Mouse (Mus musculus) hindbrain, embryonic 10.5 days (tissue): ENCODE measurements around the gene Apeh. TPM values are rescaled to one million over a fixed set of nuclear protein-coding genes. Genes with fewer than 3 reads are reported as not detected.

Experiments
- DNase-seq: peaks from one replicate; pipeline ENCODE4 v3.0.0-alpha.2; 2017; ENCODE audit warnings: low spot score
- H3K27ac ChIP-seq: fragments of 300-500 bp; sonication (generic); 2 replicates; pipeline ENCODE4 v1.5.1; 2016; ENCODE audit warnings: mild to moderate bottlenecking, moderate library complexity
- H3K27me3 ChIP-seq: fragments of 300-500 bp; sonication (generic); 2 replicates; pipeline ENCODE4 v1.6.1; 2016; ENCODE audit warnings: mild to moderate bottlenecking; ENCODE audit not compliant: poor library complexity, insufficient read depth, severe bottlenecking
- H3K36me3 ChIP-seq: fragments of 300-500 bp; sonication (generic); 2 replicates; pipeline ENCODE4 v1.6.1; 2016; ENCODE audit warnings: mild to moderate bottlenecking, moderate library complexity
- H3K4me1 ChIP-seq: fragments of 300-500 bp; sonication (generic); replicated peaks from 2 replicates; pipeline ENCODE4 v1.6.1; 2016; ENCODE audit warnings: mild to moderate bottlenecking
- H3K4me3 ChIP-seq: fragments of 300-500 bp; sonication (generic); 2 replicates; pipeline ENCODE4 v1.5.1; 2016; ENCODE audit warnings: mild to moderate bottlenecking, moderate library complexity
- H3K9me3 ChIP-seq: fragments of 300-500 bp; sonication (generic); 2 replicates; pipeline ENCODE4 v1.6.1; 2016; ENCODE audit warnings: mild to moderate bottlenecking, moderate library complexity
- WGBS: fragments of 180-500 bp; shearing (Covaris S2); methylation state at CpG from one replicate; pipeline ENCODE4 v1.1.7; 2016; 5-methylcytosine and 5-hydroxymethylcytosine counted together
- polyA plus RNA-seq: library from polyadenylated mRNA; unstranded; fragments of >200 nt; fragmentation: Nextera tagmentation; extraction: Ambion mirVana; gene quantifications from 2 replicates; pipeline ENCODE4 v1.2.1, GENCODE M21; 2016

Apeh gene
- polyA plus RNA-seq, 1 experiment from 2014 or later, result 83.8 TPM

DNA sequence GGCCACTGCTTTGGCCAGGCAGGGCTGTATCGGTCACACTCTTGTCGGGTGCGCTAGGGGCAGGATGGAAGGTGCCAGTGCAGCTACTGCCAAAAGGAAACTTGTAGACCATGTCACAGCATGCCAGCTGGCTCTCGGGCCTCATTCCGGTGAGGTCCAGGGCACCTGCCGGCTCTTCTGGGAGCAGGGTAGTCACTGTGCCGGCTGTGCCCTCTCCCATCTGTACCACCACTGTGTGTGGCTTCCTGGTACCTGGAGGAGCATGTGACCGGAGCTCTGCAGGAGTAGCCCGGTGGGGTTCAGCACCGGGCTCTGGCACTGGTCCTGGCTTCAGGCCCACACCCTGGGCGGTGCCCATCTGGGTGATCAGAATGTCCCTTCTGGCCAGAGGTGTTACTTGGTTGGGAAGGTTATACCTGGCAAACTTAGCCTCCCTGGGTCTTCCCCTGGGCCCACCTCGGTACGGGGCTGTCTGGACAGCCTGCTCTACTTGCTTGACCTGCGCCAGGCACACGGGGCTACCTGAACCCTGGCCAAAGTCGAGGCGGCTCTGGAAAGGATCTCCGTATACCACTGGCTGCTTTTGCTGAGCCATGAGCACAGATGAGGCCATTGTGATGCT, 18.4 kb upstream of the Apeh start:
- no peak for DNase-seq
- Histone ChIP-seq H3K9me3 (no peaks in the 10 kb centered on the region), H3K4me3 (no peak overlapping the region), H3K27ac (no peak overlapping the region), H3K27me3 (peaks cover 82% of the 10 kb centered on the region), H3K4me1 (peaks cover 37% of the 10 kb centered on the region), H3K36me3 (peaks cover 81% of the 10 kb centered on the region)
- WGBS, result 93% methylated on average over 18 of the region's 18 CpGs

DNA sequence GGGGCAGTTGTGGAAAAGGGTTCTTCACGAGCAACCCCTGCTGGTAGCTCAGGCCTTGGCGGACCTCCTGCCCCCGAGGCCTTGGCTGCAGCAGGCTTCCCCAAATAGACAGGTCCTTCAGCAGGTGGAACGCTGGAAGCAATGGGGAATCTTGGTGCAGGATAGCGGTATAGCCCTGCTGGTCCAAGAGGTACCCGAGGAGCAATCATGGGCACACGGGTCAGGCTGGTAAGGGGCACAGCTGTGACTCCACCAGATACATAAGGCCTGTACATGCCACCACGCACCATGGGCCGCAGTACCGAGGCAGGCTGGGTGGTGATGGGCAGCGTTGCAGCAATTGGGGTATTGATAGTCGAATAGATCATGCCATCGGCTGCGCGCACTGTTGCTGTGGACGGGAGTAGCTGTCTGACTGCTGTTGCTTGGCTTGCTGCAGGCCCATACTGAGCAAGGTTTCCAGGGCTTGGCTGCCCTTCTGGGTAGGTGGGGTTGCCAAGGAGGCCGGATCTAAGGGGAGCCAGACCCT, 17.3 kb upstream of the Apeh start:
- DNase-seq, result no peak
- H3K27me3 ChIP-seq, result peaks cover 81% of the 10 kb centered on the region
- H3K36me3 ChIP-seq, result peaks cover 85% of the 10 kb centered on the region
- peak overlapping the region; percentile 76 for H3K27ac ChIP-seq
- WGBS, result 74% methylated on average over 17 of the region's 17 CpGs
- peak overlapping the region; percentile 47 for H3K4me3 ChIP-seq
- H3K9me3 ChIP-seq, result no peaks in the 10 kb centered on the region
- H3K4me1 ChIP-seq, result peaks cover 36% of the 10 kb centered on the region

DNA sequence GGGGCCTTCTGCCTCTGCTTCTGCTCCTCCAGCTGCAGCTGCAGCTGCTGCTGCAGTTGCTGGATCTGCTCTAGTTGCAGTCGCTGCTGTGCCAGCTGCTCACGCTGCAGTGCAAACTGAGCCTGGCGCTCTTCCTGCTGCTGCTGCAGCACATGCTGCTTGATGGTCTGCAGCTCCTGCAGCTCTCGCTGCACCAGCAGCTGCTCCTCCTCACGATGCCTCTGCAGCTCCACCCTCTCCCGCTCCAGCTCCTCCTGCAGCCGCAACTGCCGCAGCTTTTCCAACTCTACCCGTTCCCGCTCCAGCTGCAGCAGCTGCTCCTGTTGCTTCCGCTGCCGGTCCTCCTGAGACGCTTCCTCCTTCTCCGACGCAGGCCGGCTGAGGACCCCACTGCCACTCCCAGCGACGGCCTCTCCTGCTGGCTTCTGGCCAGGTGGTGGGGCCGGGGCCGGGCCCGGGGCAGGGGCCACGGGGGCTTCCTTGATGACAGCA, 16.7 kb upstream of the Apeh start:
- Histone ChIP-seq H3K27me3 (peaks cover 76% of the 10 kb centered on the region), H3K4me3 (peak overlapping the region; percentile 47), H3K27ac (peak overlapping the region; percentile 76), H3K9me3 (no peaks in the 10 kb centered on the region), H3K36me3 (peaks cover 85% of the 10 kb centered on the region), H3K4me1 (peaks cover 41% of the 10 kb centered on the region)
- peak; percentile 43 for DNase-seq
- WGBS, result 13% methylated on average over 22 of the region's 22 CpGs

DNA sequence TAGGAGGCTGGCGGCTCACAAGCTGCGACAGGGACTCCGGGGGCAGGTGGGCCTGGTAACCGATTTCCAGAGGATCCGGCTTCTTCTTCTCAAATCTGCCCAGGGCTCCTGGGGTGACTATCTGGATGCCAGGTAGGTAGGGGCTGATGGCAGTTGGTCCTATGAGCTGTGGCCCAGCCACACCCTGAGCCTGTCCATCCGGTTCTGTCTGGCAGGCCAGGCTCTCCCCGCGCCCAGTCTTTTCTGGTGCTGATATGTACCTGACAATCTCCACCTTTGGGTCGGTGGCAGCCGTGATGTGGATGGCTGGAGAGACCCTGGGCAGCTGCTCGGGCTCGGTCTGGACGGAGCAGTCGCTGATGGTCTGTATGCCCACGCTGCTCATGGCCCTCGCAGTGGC, 15.8 kb upstream of the Apeh start:
- no peak for DNase-seq
- H3K4me1 ChIP-seq, result peaks cover 48% of the 10 kb centered on the region
- 0 out of 2 replicates have a peak overlapping the region, but pooled peaks have one; percentile 76 for H3K27ac ChIP-seq
- H3K4me3 ChIP-seq, result no peak overlapping the region
- peaks cover 74% of the 10 kb centered on the region for H3K27me3 ChIP-seq
- H3K9me3 ChIP-seq, result no peaks in the 10 kb centered on the region
- peaks cover 80% of the 10 kb centered on the region for H3K36me3 ChIP-seq
- 86% methylated on average over 16 of the region's 16 CpGs for WGBS

DNA sequence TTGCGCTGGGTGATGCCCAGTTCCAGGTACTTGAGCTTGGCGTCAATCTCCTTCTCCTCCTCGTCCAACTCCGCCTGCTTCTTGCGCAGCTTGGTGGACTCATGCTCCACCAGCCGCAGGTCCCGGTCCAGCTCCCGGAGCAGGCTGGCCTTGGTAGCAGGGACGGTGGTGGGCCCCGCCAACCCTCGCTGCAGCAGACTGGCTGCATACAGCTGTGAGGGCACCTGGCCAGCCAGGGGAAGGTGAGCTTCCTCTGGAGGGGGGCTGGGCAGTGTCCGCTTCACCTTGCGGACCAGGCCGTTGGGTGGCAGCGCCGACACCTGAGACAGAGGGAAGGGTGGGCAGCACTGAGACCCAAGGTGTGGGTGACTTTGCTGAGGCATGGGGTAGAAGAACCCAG, 13.5 kb upstream of the Apeh start:
- peaks cover 70% of the 10 kb centered on the region for H3K36me3 ChIP-seq
- no peak overlapping the region for H3K4me3 ChIP-seq
- WGBS, result 95% methylated on average over 16 of the region's 16 CpGs
- H3K27me3 ChIP-seq, result peaks cover 51% of the 10 kb centered on the region
- H3K4me1 ChIP-seq, result peaks cover 55% of the 10 kb centered on the region
- H3K27ac ChIP-seq, result no peak overlapping the region
- DNase-seq, result no peak
- H3K9me3 ChIP-seq, result no peaks in the 10 kb centered on the region

DNA sequence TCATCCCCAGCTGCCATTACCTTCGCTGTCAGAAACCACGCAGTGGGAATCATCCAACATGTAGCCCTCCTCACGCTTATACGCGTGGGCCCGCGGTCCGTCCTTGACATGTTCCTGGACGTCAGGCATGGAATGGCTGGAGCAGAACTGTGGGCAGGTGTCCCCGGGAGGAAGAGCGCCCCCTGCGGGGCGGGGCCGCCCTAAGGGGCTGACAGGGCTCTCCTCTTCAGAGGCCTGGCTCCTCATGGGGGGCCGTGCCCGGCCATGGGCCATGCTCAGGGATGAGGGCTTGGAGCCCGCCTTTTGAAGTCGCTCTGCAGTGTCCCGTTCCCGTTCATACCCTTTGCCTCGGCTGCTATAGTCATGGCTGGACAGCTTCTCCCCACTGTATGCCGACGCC, 11.7 kb upstream of the Apeh start:
- H3K4me3 ChIP-seq, result no peak overlapping the region
- no peaks in the 10 kb centered on the region for H3K9me3 ChIP-seq
- 90% methylated on average over 23 of the region's 23 CpGs for WGBS
- 0 out of 2 replicates have a peak overlapping the region, but pooled peaks have one; percentile 83 for H3K27ac ChIP-seq
- peaks cover 33% of the 10 kb centered on the region for H3K27me3 ChIP-seq
- H3K36me3 ChIP-seq, result peaks cover 61% of the 10 kb centered on the region; the same call in 1 of the 2 replicates
- H3K4me1 ChIP-seq, result peaks cover 45% of the 10 kb centered on the region
- DNase-seq, result no peak

DNA sequence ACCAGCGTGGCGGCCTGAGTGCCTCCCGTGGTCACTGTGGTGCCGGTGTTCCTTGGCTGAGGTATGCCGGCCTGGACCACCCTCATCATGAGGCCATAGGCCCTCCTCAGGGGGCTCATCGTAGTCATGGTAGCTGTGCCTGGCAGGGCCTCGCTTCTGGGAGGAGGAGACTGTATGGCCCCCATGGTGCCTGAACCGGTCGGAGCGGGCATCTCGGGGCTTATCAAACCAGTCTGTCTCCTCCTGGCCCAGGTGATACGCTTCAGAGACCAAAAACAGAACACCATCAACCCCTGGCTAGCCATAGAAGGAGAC, 11.1 kb upstream of the Apeh start:
- Histone ChIP-seq H3K27ac (peak overlapping the region; percentile 83), H3K4me3 (peak overlapping the region; percentile 22; the same call in 1 of the 2 replicates)
- DNase-seq, result no peak

DNA sequence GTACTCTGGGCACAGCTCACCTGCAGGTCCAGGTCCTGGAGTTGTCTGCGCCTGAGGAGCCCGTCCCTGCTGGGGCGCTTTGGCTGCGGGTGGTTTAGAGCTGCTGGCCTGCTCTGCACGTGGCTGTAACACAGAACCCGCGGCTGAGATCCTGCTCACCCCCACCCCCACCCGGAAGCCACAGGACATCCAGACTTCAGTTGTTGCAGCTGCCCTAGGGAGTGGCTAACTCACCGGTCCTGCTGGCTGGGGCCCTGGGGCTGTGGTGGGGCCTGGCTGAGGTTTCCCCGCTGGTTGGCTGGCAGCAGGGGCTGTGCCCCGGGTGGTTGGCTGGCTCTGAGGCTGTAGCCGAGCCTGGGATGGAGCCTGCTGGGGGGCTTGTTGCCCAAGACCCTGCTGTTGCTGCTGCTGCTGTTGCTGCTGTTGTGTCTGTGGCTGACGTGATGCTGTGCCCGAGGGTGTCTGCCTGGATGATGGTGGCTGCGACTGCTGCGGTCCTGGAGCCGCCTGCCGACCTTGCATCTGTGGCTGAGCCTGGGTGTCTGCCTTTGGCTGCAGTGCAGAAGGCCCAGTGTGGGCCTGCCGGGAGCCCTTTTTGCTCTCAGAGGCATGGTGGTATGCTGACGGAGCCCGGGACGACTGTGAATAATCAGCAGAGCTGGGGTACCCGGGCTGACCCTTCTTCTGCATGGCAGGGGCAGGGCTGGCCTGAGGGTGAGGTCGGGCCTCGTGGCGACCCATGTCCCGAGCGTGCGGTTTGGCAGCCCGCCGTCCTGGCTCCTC, 10.6 kb upstream of the Apeh start:
- H3K27ac ChIP-seq, result peak overlapping the region; percentile 83
- peak overlapping the region; percentile 22; the same call in 1 of the 2 replicates for H3K4me3 ChIP-seq
- H3K36me3 ChIP-seq, result peaks cover 49% of the 10 kb centered on the region; the same call in 1 of the 2 replicates
- WGBS, result 30% methylated on average over 31 of the region's 31 CpGs
- peaks cover 22% of the 10 kb centered on the region for H3K27me3 ChIP-seq
- H3K4me1 ChIP-seq, result peaks cover 35% of the 10 kb centered on the region
- DNase-seq, result peak; percentile 40
- no peaks in the 10 kb centered on the region for H3K9me3 ChIP-seq

More for the DNA sequence above, 11.1 kb upstream of the Apeh start:
- Histone ChIP-seq H3K27me3 (peaks cover 28% of the 10 kb centered on the region), H3K4me1 (peaks cover 39% of the 10 kb centered on the region), H3K9me3 (no peaks in the 10 kb centered on the region), H3K36me3 (peaks cover 55% of the 10 kb centered on the region; the same call in 1 of the 2 replicates)
- 70% methylated on average over 12 of the region's 12 CpGs for WGBS

DNA sequence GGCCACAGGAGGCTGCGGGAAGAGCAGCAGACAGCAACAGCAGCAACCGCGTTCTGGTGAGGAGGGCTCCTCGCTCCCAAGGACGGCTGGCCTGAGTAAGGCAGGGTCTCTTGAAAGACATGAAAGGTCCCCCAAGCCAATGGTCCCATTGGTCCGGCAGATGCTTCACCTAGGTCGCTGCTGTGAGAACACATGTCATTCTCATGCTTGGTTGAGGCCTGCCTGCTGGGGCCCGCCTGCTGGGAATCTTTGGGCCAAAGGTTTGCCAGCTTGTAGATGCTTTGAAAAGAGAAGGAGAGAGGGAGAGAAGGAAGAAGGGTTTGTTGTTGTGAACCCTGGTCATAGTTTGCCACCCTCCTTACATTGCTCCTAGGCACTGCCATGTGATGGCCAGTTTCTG, 5.2 kb upstream of the Apeh start:
- Histone ChIP-seq H3K27me3 (no peaks in the 10 kb centered on the region), H3K27ac (no peak overlapping the region), H3K36me3 (peaks cover 26% of the 10 kb centered on the region; the same call in 1 of the 2 replicates), H3K9me3 (no peaks in the 10 kb centered on the region), H3K4me1 (peaks cover 35% of the 10 kb centered on the region), H3K4me3 (no peak overlapping the region)
- 78% methylated on average over 8 of the region's 8 CpGs for WGBS
- no peak for DNase-seq

DNA sequence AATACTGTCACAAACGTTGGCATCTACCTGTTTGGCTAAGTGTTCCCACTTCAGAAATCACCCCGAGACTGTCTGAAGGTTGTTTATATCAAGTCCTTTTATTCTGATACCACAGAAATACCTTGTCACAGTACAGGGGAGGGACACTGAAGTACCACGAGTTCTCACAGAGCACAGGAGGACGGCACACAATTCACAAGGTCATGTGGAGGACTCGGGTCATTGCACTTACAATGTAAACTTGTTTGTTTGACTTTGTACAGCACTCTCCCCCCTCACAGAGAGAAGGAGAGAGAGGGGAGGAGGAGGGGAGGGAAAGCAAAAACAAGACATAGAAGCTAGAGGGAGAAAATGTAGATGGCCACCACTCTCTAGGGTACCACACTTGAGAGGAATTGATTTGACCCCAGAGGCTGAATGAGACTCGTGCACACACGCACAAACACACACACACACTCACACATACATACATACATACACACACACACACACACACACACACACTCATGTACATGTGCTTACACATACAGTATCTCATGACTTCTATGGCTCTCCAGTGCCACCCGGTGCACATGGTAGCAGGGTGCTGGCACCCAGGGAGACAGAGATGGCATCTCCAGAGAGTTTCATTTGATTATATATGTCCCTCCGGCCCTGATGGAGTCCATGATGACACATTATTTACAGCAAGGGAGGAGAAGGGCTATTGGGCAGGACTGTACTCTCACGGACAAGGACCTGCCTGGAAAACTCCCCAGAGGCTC, 1.7 kb upstream of the Apeh start:
- Histone ChIP-seq H3K4me3 (peak overlapping the region; percentile 94; the same call in 1 of the 2 replicates), H3K27me3 (no peaks in the 10 kb centered on the region), H3K9me3 (no peaks in the 10 kb centered on the region), H3K36me3 (peaks cover 27% of the 10 kb centered on the region), H3K27ac (no peak overlapping the region), H3K4me1 (peaks cover 49% of the 10 kb centered on the region)
- WGBS, result 63% methylated on average over 10 of the region's 10 CpGs
- DNase-seq, result no peak

DNA sequence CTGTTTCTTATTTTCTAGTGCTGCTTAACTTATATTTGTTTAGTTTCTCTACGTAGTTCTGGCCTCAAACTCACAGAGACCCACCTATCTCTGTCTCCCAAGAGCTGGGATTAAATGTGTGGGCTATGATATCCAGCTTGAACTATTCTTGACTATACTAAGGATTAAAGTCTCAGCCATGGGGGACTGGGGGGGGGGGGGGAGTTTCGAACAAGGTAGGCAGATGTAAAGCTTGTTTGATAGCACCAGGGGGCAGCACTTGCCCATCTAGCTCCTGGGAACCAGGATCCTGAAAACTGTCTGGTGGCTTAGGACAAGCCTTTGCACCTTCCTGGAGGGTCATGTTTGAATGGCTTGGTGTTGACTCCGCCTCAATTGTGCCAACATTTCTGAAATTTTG, 1.1 kb upstream of the Apeh start:
- Histone ChIP-seq H3K4me1 (peaks cover 49% of the 10 kb centered on the region), H3K4me3 (peak overlapping the region; percentile 94), H3K27ac (peak overlapping the region; percentile 93), H3K9me3 (no peaks in the 10 kb centered on the region), H3K36me3 (peaks cover 33% of the 10 kb centered on the region), H3K27me3 (no peaks in the 10 kb centered on the region)
- peak; percentile 69 for DNase-seq
- WGBS, result 12% methylated on average over 3 of the region's 3 CpGs

DNA sequence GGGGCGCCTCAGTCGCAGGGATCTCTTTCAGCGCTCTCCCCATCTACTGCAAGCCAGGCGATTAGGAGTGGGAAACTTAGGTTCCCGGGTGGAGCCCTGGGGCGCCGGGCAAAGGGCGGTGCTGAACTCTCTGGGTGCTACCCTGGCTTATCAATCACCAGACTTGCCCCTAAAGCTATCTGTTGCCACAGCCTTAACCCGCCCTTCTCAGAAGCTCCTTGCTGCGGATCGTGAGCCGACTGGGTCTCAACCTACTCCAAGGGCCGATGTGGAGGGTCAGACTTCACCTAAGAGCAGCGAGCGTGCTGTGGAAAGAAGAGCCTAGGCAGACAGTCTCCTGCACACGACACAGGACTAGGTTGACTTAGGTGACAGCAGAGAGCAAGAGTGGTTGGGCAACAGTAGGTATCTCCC, 599 bp upstream of the Apeh start:
- WGBS, result under 1% methylated on average over 16 of the region's 16 CpGs
- DNase-seq, result peak; percentile 52
- H3K9me3 ChIP-seq, result no peaks in the 10 kb centered on the region
- H3K27me3 ChIP-seq, result no peaks in the 10 kb centered on the region
- H3K4me1 ChIP-seq, result peaks cover 49% of the 10 kb centered on the region
- H3K36me3 ChIP-seq, result peaks cover 38% of the 10 kb centered on the region
- H3K27ac ChIP-seq, result peak overlapping the region; percentile 93
- H3K4me3 ChIP-seq, result peak overlapping the region; percentile 94
